In the genomic region with DNA sequence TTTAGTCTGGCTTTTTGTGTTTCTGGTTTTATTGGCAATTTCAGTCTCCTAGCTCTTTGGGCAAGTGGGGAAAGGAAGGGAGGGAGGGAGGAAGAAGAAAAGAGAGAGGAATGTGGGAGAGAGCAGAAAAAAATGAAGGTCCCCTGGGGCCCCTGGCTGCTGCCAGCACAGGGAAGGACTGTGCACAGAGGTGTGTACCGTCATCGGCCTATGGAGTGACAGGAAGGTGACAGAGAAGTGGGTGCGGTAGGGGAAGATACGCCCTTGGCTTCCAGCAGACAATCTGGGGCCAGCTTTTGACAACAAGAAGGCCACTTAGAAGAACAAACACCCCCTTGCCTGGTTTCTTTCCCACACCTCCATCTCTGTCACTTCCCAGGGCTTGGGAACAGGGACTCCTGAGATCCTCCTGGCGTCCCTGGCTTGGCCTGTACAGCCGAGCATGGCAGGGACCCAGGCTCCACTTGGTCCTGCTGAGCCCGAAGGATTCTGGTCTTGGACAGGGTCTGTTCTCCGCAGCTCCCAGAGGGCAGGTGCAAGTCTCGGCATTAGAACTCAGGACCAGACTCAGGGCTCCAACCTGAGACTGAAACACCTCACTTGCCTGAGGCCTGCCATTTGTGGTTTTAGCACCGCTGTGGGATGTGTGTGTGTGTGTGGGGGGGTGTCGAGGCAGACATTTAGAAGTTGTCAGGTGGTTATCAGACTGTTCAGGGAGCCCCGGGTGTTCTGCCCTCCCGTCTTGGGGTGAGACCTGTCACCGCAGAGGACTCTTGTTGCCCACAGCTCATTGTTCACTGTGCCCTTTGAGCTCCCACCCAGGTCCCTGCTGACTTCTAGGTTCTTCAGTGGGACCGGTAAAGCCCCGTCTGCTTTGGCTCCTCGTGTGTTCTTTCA, we compare ENCODE assay signal across 12 mouse cellular contexts. TPM values are rescaled to one million over a fixed set of nuclear protein-coding genes. Genes with fewer than 3 reads are reported as not detected.
DNase-seq lines count a peak whose midpoint lies in the region.
"Had no signal": no experiment of that assay in that cellular context is flagged by ENCODE, and none has a peak within 500 bp of the region (broad histone marks: within the 10 kb centered on the region; RNA-seq: fewer than 3 reads in every experiment).

No protein-coding gene starts in this region.

- 55% methylated on average over 17 of the region's 17 CpGs for WGBS in heart, embryonic 10.5 days
- WGBS in macrophage (ENCODE audit: missing documents): 84% methylated on average over 16 of the region's 17 CpGs

- H3K4me1 ChIP-seq in heart, embryonic 10.5 days: peaks cover 29% of the 10 kb centered on the region
- H3K4me1 ChIP-seq: forebrain, embryonic 13.5 days had no signal

- DNase-seq in heart, embryonic 10.5 days (ENCODE audit: low spot score): no peak
- DNase-seq in heart, adult 8-10 months (ENCODE audit: low spot score): no peak
- peak; percentile 29 for DNase-seq in thymus, postnatal 25 days
- DNase-seq in thymus, postnatal 14 days: no peak
- DNase-seq in right cerebral cortex, postnatal 14 days: no peak
- DNase-seq in ovary, postnatal 14 days (ENCODE audit: low spot score): no peak
- DNase-seq: gastrocnemius, postnatal 10 days; kidney, adult 2 months; lung, embryonic 14.5 days had no signal

- H3K4me3 ChIP-seq in heart, embryonic 10.5 days: no peak overlapping the region
- H3K4me3 ChIP-seq in macrophage (ENCODE audit: inconsistent target): no peak overlapping the region
- H3K4me3 ChIP-seq: forebrain, embryonic 13.5 days; heart, embryonic 12.5 days had no signal

- H3K9me3 ChIP-seq in heart, embryonic 10.5 days: peaks cover 5% of the 10 kb centered on the region; the same call in 1 of the 2 replicates

- peak overlapping the region; percentile 52 for H3K27ac ChIP-seq in heart, embryonic 10.5 days
- H3K27ac ChIP-seq in macrophage: peak overlapping the region; percentile 27
- H3K27ac ChIP-seq: forebrain, embryonic 13.5 days had no signal

- no peaks in the 10 kb centered on the region for H3K79me2 ChIP-seq in macrophage (ENCODE audit: inconsistent target)

- H3K36me3 ChIP-seq in heart, embryonic 10.5 days: peaks cover 6% of the 10 kb centered on the region
- no peaks in the 10 kb centered on the region for H3K36me3 ChIP-seq in macrophage (ENCODE audit: inconsistent target)

- no peaks in the 10 kb centered on the region for H3K27me3 ChIP-seq in heart, embryonic 10.5 days (ENCODE audit: insufficient read depth, poor library complexity, severe bottlenecking)
- H3K27me3 ChIP-seq: forebrain, embryonic 13.5 days; heart, embryonic 12.5 days had no signal

RNA-seq across cellular contexts. Expression of a gene that starts 18.0 kb away (rescaled TPM):
- polyA plus RNA-seq in heart, embryonic 10.5 days (2016; fragmentation: Nextera tagmentation; extraction: Ambion mirVana): 2.9 TPM in 2 replicates
- total RNA-seq in heart, adult 8-10 months (2022): 1 to 10 TPM; 5.0 to 8.7 (median 6.8) TPM
- 10 to 100 TPM in 19 of 26 experiments, 1 to 10 TPM in 7; 3.2 to 21.0 (median 13.3) TPM for total RNA-seq in macrophage (2018; cell fraction: chromatin; rRNA removed)
- 1 to 10 TPM; 2.2 to 5.5 (median 3.8) TPM for total RNA-seq in macrophage (2018; cell fraction: cytosol; rRNA removed)
- 10 to 100 TPM in 4 of 26 experiments, 1 to 10 TPM in 22; 2.8 to 28.3 (median 7.5) TPM for total RNA-seq in macrophage (2018; cell fraction: nucleus; rRNA removed)
- polyA plus RNA-seq in macrophage (2018): 2.1 to 11.2 TPM (median 2.1 TPM) in 3 replicates

RNA-seq across cellular contexts. Expression of a gene that starts 46.3 kb away (rescaled TPM):
- polyA plus RNA-seq in heart, embryonic 10.5 days (2016; fragmentation: Nextera tagmentation; extraction: Ambion mirVana): 4.0 and 6.8 TPM in 2 replicates
- 10 to 100 TPM; 11.0 to 15.9 (median 13.7) TPM for total RNA-seq in heart, adult 8-10 months (2022)
- total RNA-seq in macrophage (2018; cell fraction: chromatin; rRNA removed): 10 to 100 TPM in 20 of 26 experiments, 1 to 10 TPM in 6; 1.1 to 35.9 (median 16.7) TPM
- total RNA-seq in macrophage (2018; cell fraction: cytosol; rRNA removed): 100 to 1,000 TPM in 22 of 26 experiments, 10 to 100 TPM in 4; 84.9 to 227 (median 142) TPM
- total RNA-seq in macrophage (2018; cell fraction: nucleus; rRNA removed): 10 to 100 TPM in 25 of 26 experiments, 1 to 10 TPM in 1; 8.4 to 90.5 (median 37.8) TPM
- 89.6 to 180 TPM (median 127 TPM) in 3 replicates for polyA plus RNA-seq in macrophage (2018)

RNA-seq across cellular contexts. Expression of a gene that starts 58.6 kb away (rescaled TPM):
- 393 and 440 TPM in 2 replicates for polyA plus RNA-seq in heart, embryonic 10.5 days (2016; fragmentation: Nextera tagmentation; extraction: Ambion mirVana)
- total RNA-seq in heart, adult 8-10 months (2022): 100 to 1,000 TPM; 333 to 355 (median 345) TPM
- total RNA-seq in macrophage (2018; cell fraction: chromatin; rRNA removed): 10 to 100 TPM in 2 of 26 experiments, 1 to 10 TPM in 15, not detected in 9; 2.3 to 26.6 (median 6.0) TPM
- 100 to 1,000 TPM in 4 of 26 experiments, 10 to 100 TPM in 22; 58.2 to 118 (median 86.3) TPM for total RNA-seq in macrophage (2018; cell fraction: cytosol; rRNA removed)
- total RNA-seq in macrophage (2018; cell fraction: nucleus; rRNA removed): 10 to 100 TPM in 12 of 26 experiments, 1 to 10 TPM in 13, not detected in 1; 2.9 to 30.0 (median 9.8) TPM
- 27.2 to 144 TPM (median 80.5 TPM) in 3 replicates for polyA plus RNA-seq in macrophage (2018)

Comparison
In these comparisons a context has a peak if more than half of its experiments do, and no peak if none do; other contexts are left out.
1. RNA of a gene that starts 46.3 kb away (polyA plus RNA-seq): 89.6 to 180 TPM in macrophage; 4.0 to 6.8 TPM in heart, embryonic 10.5 days; every median in the first group is over 10 times any median in the second.